Mouse (Mus musculus) forebrain, embryonic 14.5 days (tissue): Measurements from ENCODE around the gene Melk. TPM values are rescaled to one million over a fixed set of nuclear protein-coding genes. Genes with fewer than 3 reads are reported as not detected.

Source experiments
- ATAC-seq: fragments of 200-750 bp; cut with Nextera tagmentation; 2 replicates; pipeline ENCODE4 v1.8.0; 2017; ENCODE audit warnings: mild to moderate bottlenecking, moderate library complexity
- DNase-seq: peaks from one replicate; pipeline ENCODE4 v3.0.0-alpha.2; 2015; ENCODE audit warnings: low spot score
- H3K27ac ChIP-seq: fragments of 300-500 bp; sonication (generic); 2 replicates; pipeline ENCODE4 v1.5.1; 2014; ENCODE audit warnings: low read depth, mild to moderate bottlenecking, control low read depth, low read length, moderate library complexity
- H3K27me3 ChIP-seq: fragments of 300-500 bp; sonication (generic); replicated peaks from 2 replicates; pipeline ENCODE4 v1.6.1; 2014; ENCODE audit warnings: low read length, control low read depth, mixed read lengths; ENCODE audit not compliant: control insufficient read depth, insufficient read depth
- H3K36me3 ChIP-seq: fragments of 300-500 bp; sonication (generic); 2 replicates; pipeline ENCODE4 v1.6.1; 2014; ENCODE audit warnings: low read length, control low read depth; ENCODE audit not compliant: control insufficient read depth, insufficient read depth
- H3K4me1 ChIP-seq: fragments of 300-500 bp; sonication (generic); 2 replicates; pipeline ENCODE4 v1.6.1; 2014; ENCODE audit warnings: antibody characterized with exemption, low read length, control low read depth; ENCODE audit not compliant: control insufficient read depth, insufficient read depth
- H3K4me2 ChIP-seq: fragments of 300-500 bp; sonication (generic); 2 replicates; pipeline ENCODE4 v1.6.1; 2014; ENCODE audit warnings: mild to moderate bottlenecking, control low read depth, low read length
- H3K4me3 ChIP-seq: fragments of 300-500 bp; sonication (generic); 2 replicates; pipeline ENCODE4 v1.5.1; 2014; ENCODE audit warnings: low read depth, low read length, control low read depth
- H3K9ac ChIP-seq: fragments of 300-500 bp; sonication (generic); 2 replicates; pipeline ENCODE4 v1.6.1; 2014; ENCODE audit warnings: mild to moderate bottlenecking, low read length, control low read depth, moderate library complexity
- H3K9me3 ChIP-seq: fragments of 300-500 bp; sonication (generic); replicated peaks from 2 replicates; pipeline ENCODE4 v1.6.1; 2016; ENCODE audit warnings: low read length, control low read depth, mixed read lengths; ENCODE audit not compliant: control insufficient read depth
- WGBS: fragments of 180-500 bp; shearing (Covaris S2); extraction: QIAGEN DNeasy Blood & Tissue Kit; methylation state at CpG from one replicate; pipeline ENCODE4 v1.1.7; 2014; 5-methylcytosine and 5-hydroxymethylcytosine counted together
- polyA plus RNA-seq: library from polyadenylated mRNA; unstranded; fragments of >200 nt; fragmentation: Nextera tagmentation; extraction: Ambion mirVana; gene quantifications from 2 replicates; pipeline ENCODE4 v1.2.1, GENCODE M21; 2014

Gene Melk
- polyA plus RNA-seq, 1 experiment from 2014 or later: 24.3 TPM

GRCm38 (mm10) chr4:44392231-44393216, 91.8 kb downstream of the Melk start:
- Histone ChIP-seq H3K4me2 (no peak overlapping the region), H3K27me3 (no peaks in the 10 kb centered on the region), H3K4me1 (no peaks in the 10 kb centered on the region), H3K27ac (no peak overlapping the region), H3K36me3 (no peaks in the 10 kb centered on the region), H3K4me3 (no peak overlapping the region), H3K9me3 (no peaks in the 10 kb centered on the region), H3K9ac (no peak overlapping the region)
- DNase-seq (peak; percentile 31), ATAC-seq (peak; percentile 32; the same call in 1 of the 2 replicates)
- WGBS: 68% methylated on average over 35 of the region's 37 CpGs

DNA sequence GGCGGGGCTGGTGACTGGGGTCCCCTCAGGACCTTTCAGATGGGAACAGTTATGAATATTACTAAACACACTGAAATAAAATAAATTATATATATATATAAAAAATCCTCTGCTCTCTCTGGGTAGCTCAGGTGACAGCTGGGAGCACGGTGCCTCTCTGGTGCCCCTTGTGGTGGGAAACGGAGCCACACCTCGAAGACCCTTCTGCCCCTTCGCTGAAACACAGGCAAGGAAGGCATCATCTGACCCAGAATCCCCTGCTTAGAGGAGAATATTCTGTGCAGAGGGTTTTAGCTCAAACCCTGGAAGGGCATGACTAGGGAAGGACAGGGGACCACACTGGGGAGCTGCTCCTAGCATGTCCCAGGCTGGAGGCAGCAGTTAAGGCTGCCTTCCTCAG, 101.9 kb downstream of the Melk start:
- H3K9me3 ChIP-seq: no peaks in the 10 kb centered on the region
- ATAC-seq: peak; percentile 50; the same call in 1 of the 2 replicates
- H3K9ac ChIP-seq: no peak overlapping the region
- DNase-seq: peak; percentile 57
- no peaks in the 10 kb centered on the region for H3K27me3 ChIP-seq
- H3K4me1 ChIP-seq: no peaks in the 10 kb centered on the region
- no peak overlapping the region for H3K4me3 ChIP-seq
- WGBS: 4% methylated on average over 5 of the region's 5 CpGs
- no peak overlapping the region for H3K27ac ChIP-seq
- no peaks in the 10 kb centered on the region for H3K36me3 ChIP-seq
- no peak overlapping the region for H3K4me2 ChIP-seq

DNA sequence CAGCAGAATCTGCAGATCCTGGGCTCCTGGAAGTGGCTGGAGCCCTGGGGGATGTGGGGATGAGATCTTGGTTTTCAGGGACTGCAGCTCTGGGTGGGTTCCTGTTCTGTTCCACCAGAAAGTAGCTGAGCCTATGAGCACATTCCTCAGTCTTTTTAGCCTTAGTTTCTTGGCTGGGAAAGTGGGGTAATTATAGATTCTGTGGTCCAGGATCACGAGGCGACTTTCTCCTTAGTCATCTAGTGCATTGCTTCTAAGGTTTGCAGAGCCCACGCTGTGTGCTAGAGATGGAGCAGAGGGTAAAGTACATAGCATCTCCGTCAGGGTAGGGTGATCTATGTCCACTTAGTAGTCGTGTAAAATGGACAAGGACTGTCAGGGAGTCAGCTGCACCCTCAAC, 103.8 kb downstream of the Melk start:
- H3K4me1 ChIP-seq: no peaks in the 10 kb centered on the region
- H3K4me3 ChIP-seq: no peak overlapping the region
- no peaks in the 10 kb centered on the region for H3K27me3 ChIP-seq
- no peak for ATAC-seq
- H3K36me3 ChIP-seq: no peaks in the 10 kb centered on the region
- H3K9me3 ChIP-seq: no peaks in the 10 kb centered on the region
- no peak overlapping the region for H3K9ac ChIP-seq
- no peak overlapping the region for H3K27ac ChIP-seq
- H3K4me2 ChIP-seq: no peak overlapping the region
- 82% methylated on average over 5 of the region's 5 CpGs for WGBS
- DNase-seq: no peak

Other genes starting within 250 kb of the Melk start
- gene Gne, start 216.7 kb upstream of the Melk start, polyA plus RNA-seq: 20.4 and 26.5 TPM in 2 replicates
- 47.0 and 47.8 TPM in 2 replicates for gene Rnf38, start 67.1 kb upstream of the Melk start, polyA plus RNA-seq